Mouse (Mus musculus) midbrain, embryonic 11.5 days (tissue): ENCODE measurements at regions not wholly inside any gene's neighbourhood (a gene's known extent, or its start where the extent isn't known, plus 50 kb on each side); places are given as distances from the start of the nearest gene placed in this dataset. TPM values are rescaled to one million over a fixed set of nuclear protein-coding genes. Genes with fewer than 3 reads are reported as not detected.

Source experiments
- ATAC-seq: fragments of 200-750 bp; cut with Nextera tagmentation; 2 replicates; pipeline ENCODE4 v1.8.0; 2017; ENCODE audit warnings: moderate TSS enrichment, moderate library complexity; ENCODE audit not compliant: low FRiP score
- DNase-seq: peaks from one replicate; pipeline ENCODE4 v3.0.0; 2015; ENCODE audit warnings: low spot score; ENCODE audit errors: missing footprints
- H3K27ac ChIP-seq: fragments of 300-500 bp; sonication (generic); 2 replicates; pipeline ENCODE4 v1.5.1; 2014; ENCODE audit warnings: low read depth, low read length
- H3K27me3 ChIP-seq: fragments of 300-500 bp; sonication (generic); 2 replicates; pipeline ENCODE4 v1.6.1; 2014; ENCODE audit warnings: mild to moderate bottlenecking, low read length, moderate library complexity, mixed read lengths; ENCODE audit not compliant: control insufficient read depth, insufficient read depth
- H3K36me3 ChIP-seq: fragments of 300-500 bp; sonication (generic); 2 replicates; pipeline ENCODE4 v1.6.1; 2014; ENCODE audit warnings: mild to moderate bottlenecking, low read length, moderate library complexity, mixed read lengths; ENCODE audit not compliant: control insufficient read depth, insufficient read depth
- H3K4me1 ChIP-seq: fragments of 300-500 bp; sonication (generic); 2 replicates; pipeline ENCODE4 v1.6.1; 2014; ENCODE audit warnings: low read length; ENCODE audit not compliant: control insufficient read depth, insufficient read depth
- H3K4me2 ChIP-seq: fragments of 300-500 bp; sonication (generic); 2 replicates; pipeline ENCODE4 v1.6.1; 2014; ENCODE audit warnings: mild to moderate bottlenecking, moderate library complexity
- H3K4me3 ChIP-seq: fragments of 300-500 bp; sonication (generic); 2 replicates; pipeline ENCODE4 v1.5.1; 2014; ENCODE audit warnings: low read depth, low read length
- H3K9ac ChIP-seq: fragments of 300-500 bp; sonication (generic); 2 replicates; pipeline ENCODE4 v1.6.1; 2014; ENCODE audit warnings: low read length
- H3K9me3 ChIP-seq: fragments of 300-500 bp; sonication (generic); 2 replicates; pipeline ENCODE4 v1.6.1; 2016; ENCODE audit warnings: low read length; ENCODE audit not compliant: control insufficient read depth
- WGBS: fragments of 180-500 bp; shearing (Covaris S2); extraction: QIAGEN DNeasy Blood & Tissue Kit; methylation state at CpG from one replicate; pipeline ENCODE4 v1.1.7; 2014; 5-methylcytosine and 5-hydroxymethylcytosine counted together
- microRNA counts: library from miRNA; unstranded; fragments of <30 nt; microRNA quantifications from one replicate; lab custom pipeline; 2015
- microRNA-seq: library from miRNA; unstranded; fragments of <30 nt; microRNA quantifications from one replicate; pipeline ENCODE4, GENCODE M21; 2017

GRCm38 (mm10) chr8:64281598-64281997 lies 75.5 kb upstream of the Tll1 start:
- Histone ChIP-seq H3K9ac (no peak overlapping the region), H3K4me1 (no peaks in the 10 kb centered on the region), H3K4me2 (no peak overlapping the region), H3K27ac (no peak overlapping the region), H3K27me3 (no peaks in the 10 kb centered on the region), H3K36me3 (no peaks in the 10 kb centered on the region), H3K4me3 (no peak overlapping the region), H3K9me3 (no peaks in the 10 kb centered on the region)
- ATAC-seq (no peak), DNase-seq (no peak)
- whole genome bisulfite sequencing = 65% methylated on average over 3 of the region's 3 CpGs

GRCm38 (mm10) chr8:64280391-64280790 lies 74.3 kb upstream of the Tll1 start:
- no peaks in the 10 kb centered on the region for H3K36me3 ChIP-seq
- H3K27ac ChIP-seq = no peak overlapping the region
- no peak overlapping the region for H3K4me3 ChIP-seq
- no peak overlapping the region for H3K9ac ChIP-seq
- no peak for DNase-seq
- no peaks in the 10 kb centered on the region for H3K27me3 ChIP-seq
- no peaks in the 10 kb centered on the region for H3K9me3 ChIP-seq
- no peaks in the 10 kb centered on the region for H3K4me1 ChIP-seq
- no peak overlapping the region for H3K4me2 ChIP-seq
- no peak for ATAC-seq

- Histone ChIP-seq H3K9ac (no peak overlapping the region), H3K36me3 (no peaks in the 10 kb centered on the region), H3K4me3 (no peak overlapping the region), H3K27ac (no peak overlapping the region), H3K4me2 (no peak overlapping the region), H3K4me1 (no peaks in the 10 kb centered on the region), H3K9me3 (no peaks in the 10 kb centered on the region), H3K27me3 (no peaks in the 10 kb centered on the region)
- no peak for ATAC-seq
- no peak for DNase-seq
- 85% methylated on average over 6 of the region's 6 CpGs for WGBS
Measured at GRCm38 (mm10) chr8:64276058-64276457, 70.0 kb upstream of the Tll1 start.

GRCm38 (mm10) chr8:64265304-64265945 lies 59.4 kb upstream of the Tll1 start:
- Histone ChIP-seq H3K4me1 (no peaks in the 10 kb centered on the region), H3K9me3 (no peaks in the 10 kb centered on the region), H3K4me2 (no peak overlapping the region), H3K4me3 (no peak overlapping the region), H3K9ac (no peak overlapping the region), H3K36me3 (no peaks in the 10 kb centered on the region), H3K27me3 (no peaks in the 10 kb centered on the region), H3K27ac (no peak overlapping the region)
- 86% methylated on average over 6 of the region's 6 CpGs for WGBS
- no peak for DNase-seq
- ATAC-seq = no peak

MicroRNAs in the stretch of these regions (microRNA counts, 519-probe panel; counts per million panel counts)
- not detected for microRNA mmu-miR-710 (lab: Ali Mortazavi, UCI)

Small RNA genes lying in the stretch of these regions (microRNA-seq; reads per million reads assigned to microRNA genes)
- gene Mir710 = not detected
